11 mouse cellular contexts compared by ENCODE assay signal in the genomic region with DNA sequence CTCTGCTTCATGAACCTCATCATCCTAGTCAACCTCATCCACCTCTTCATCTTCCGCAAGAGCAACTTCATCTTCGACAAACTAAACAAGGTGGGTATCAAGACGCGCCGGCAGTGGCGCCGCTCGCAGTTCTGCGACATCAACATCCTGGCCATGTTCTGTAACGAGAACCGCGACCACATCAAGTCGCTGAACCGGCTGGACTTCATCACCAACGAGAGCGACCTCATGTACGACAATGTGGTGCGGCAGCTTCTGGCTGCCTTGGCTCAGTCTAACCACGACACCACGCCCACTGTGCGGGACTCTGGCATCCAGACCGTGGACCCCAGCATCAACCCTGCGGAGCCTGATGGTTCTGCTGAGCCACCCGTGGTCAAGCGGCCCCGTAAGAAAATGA. TPM values are rescaled to one million over a fixed set of nuclear protein-coding genes. Genes with fewer than 3 reads are reported as not detected.
DNase-seq lines count a peak whose midpoint lies in the region; ATAC-seq lines count a peak whose summit lies in the region.
"Had no signal": no experiment of that assay in that cellular context is flagged by ENCODE, and none has a peak within 500 bp of the region (broad histone marks: within the 10 kb centered on the region; RNA-seq: fewer than 3 reads in every experiment).

No protein-coding gene starts in this region.

- H3K27ac ChIP-seq in heart, embryonic 15.5 days: no peak overlapping the region
- no peak overlapping the region for H3K27ac ChIP-seq in intestine, embryonic 14.5 days (ENCODE audit: low read depth)
- H3K27ac ChIP-seq: macrophage had no signal

- intact Hi-C loops in heart, postnatal 36 days (cut with DNase I): no loop called here

- no peaks in the 10 kb centered on the region for H3K9me3 ChIP-seq in heart, embryonic 15.5 days (replicated peaks)
- no peaks in the 10 kb centered on the region for H3K9me3 ChIP-seq in intestine, embryonic 14.5 days (ENCODE audit: control insufficient read depth, low read length)

- 35% methylated on average over 26 of the region's 26 CpGs for WGBS in heart, embryonic 15.5 days
- 33% methylated on average over 26 of the region's 26 CpGs for WGBS in intestine, embryonic 14.5 days

- H3K4me2 ChIP-seq in heart, embryonic 15.5 days: peak overlapping the region; percentile 50
- H3K4me2 ChIP-seq in intestine, embryonic 14.5 days (ENCODE audit: low read length): peak overlapping the region; percentile 36

- peaks cover 50% of the 10 kb centered on the region for H3K27me3 ChIP-seq in heart, embryonic 15.5 days
- peaks cover 35% of the 10 kb centered on the region for H3K27me3 ChIP-seq in intestine, embryonic 14.5 days (replicated peaks; ENCODE audit: control insufficient read depth, insufficient read depth, low read length)

- H3K4me1 ChIP-seq in heart, embryonic 15.5 days (replicated peaks): peaks cover 14% of the 10 kb centered on the region
- no peaks in the 10 kb centered on the region for H3K4me1 ChIP-seq in intestine, embryonic 14.5 days (replicated peaks; ENCODE audit: control insufficient read depth, insufficient read depth, low read length)

- no peak for ATAC-seq in heart, embryonic 15.5 days (replicated peaks; ENCODE audit: insufficient number of reproducible peaks, insufficient read depth, low FRiP score, low read depth)
- no peak for ATAC-seq in intestine, embryonic 14.5 days (replicated peaks; ENCODE audit: low FRiP score, low TSS enrichment, low read depth)
- ATAC-seq in activated CD4-positive, CD25-positive, alpha-beta regulatory T cell, adult 4 months: no peak

- DNase-seq in heart, postnatal 36 days: no peak
- DNase-seq in right cerebral cortex, postnatal 14 days: peak; percentile 3
- DNase-seq in right cerebral cortex, adult 18-20 months: no peak
- no peak for DNase-seq in intestine, embryonic 14.5 days (ENCODE audit: low spot score)
- DNase-seq in urinary bladder, postnatal 14 days (ENCODE audit: low spot score): no peak
- DNase-seq: gastrocnemius, postnatal 25 days; liver had no signal

- peak overlapping the region; percentile 24 for H3K4me3 ChIP-seq in heart, embryonic 15.5 days
- H3K4me3 ChIP-seq in intestine, embryonic 14.5 days (ENCODE audit: low read depth, low read length): 0 out of 2 replicates have a peak overlapping the region, but pooled peaks have one; percentile 20

- H3K9ac ChIP-seq in heart, embryonic 15.5 days: no peak overlapping the region
- no peak overlapping the region for H3K9ac ChIP-seq in intestine, embryonic 14.5 days (ENCODE audit: low read length)

- H3K36me3 ChIP-seq in heart, embryonic 15.5 days: no peaks in the 10 kb centered on the region
- H3K36me3 ChIP-seq in intestine, embryonic 14.5 days (ENCODE audit: control insufficient read depth, insufficient read depth, low read length): no peaks in the 10 kb centered on the region
- H3K36me3 ChIP-seq: G1E had no signal

RNA-seq across cellular contexts. Expression of a gene that starts 6.7 kb away (rescaled TPM):
- polyA plus RNA-seq in heart, embryonic 15.5 days (2015; fragmentation: Nextera tagmentation; extraction: Ambion mirVana): 40.8 and 56.4 TPM in 2 replicates
- total RNA-seq in heart, postnatal 36 days (2021): 10 to 100 TPM; 45.6 to 50.5 TPM
- 43.7 and 44.4 TPM in 2 replicates for polyA plus RNA-seq in intestine, embryonic 14.5 days (2014; fragmentation: Nextera tagmentation; extraction: Ambion mirVana)
- 10 to 100 TPM; 29.5 to 33.9 TPM for polyA plus RNA-seq in activated CD4-positive, CD25-positive, alpha-beta regulatory T cell, adult 4 months (2017; shearing (Covaris generic))

RNA-seq across cellular contexts. Expression of a gene that starts 8.7 kb away (rescaled TPM):
- 1.5 and 1.7 TPM in 2 replicates for polyA plus RNA-seq in heart, embryonic 15.5 days (2015; fragmentation: Nextera tagmentation; extraction: Ambion mirVana)
- total RNA-seq in heart, postnatal 36 days (2021): 1 to 10 TPM; 1.3 to 1.7 TPM
- polyA plus RNA-seq in intestine, embryonic 14.5 days (2014; fragmentation: Nextera tagmentation; extraction: Ambion mirVana): 0.23 and 0.71 TPM in 2 replicates
- polyA plus RNA-seq in activated CD4-positive, CD25-positive, alpha-beta regulatory T cell, adult 4 months (2017; shearing (Covaris generic)): not detected
- total RNA-seq: gastrocnemius, postnatal 25 days had no signal
- polyA plus RNA-seq: macrophage had no signal

RNA-seq across cellular contexts. Expression of a gene that starts 20.7 kb away (rescaled TPM):
- polyA plus RNA-seq in heart, embryonic 15.5 days (2015; fragmentation: Nextera tagmentation; extraction: Ambion mirVana): 10.1 and 14.1 TPM in 2 replicates
- 10 to 100 TPM; 15.4 to 17.1 TPM for total RNA-seq in heart, postnatal 36 days (2021)
- 19.4 and 20.8 TPM in 2 replicates for polyA plus RNA-seq in intestine, embryonic 14.5 days (2014; fragmentation: Nextera tagmentation; extraction: Ambion mirVana)
- polyA plus RNA-seq in activated CD4-positive, CD25-positive, alpha-beta regulatory T cell, adult 4 months (2017; shearing (Covaris generic)): 1 to 10 TPM; 8.8 to 9.1 TPM

RNA-seq across cellular contexts. Expression of a gene that starts 54.7 kb away (rescaled TPM):
- 7.9 and 10.6 TPM in 2 replicates for polyA plus RNA-seq in heart, embryonic 15.5 days (2015; fragmentation: Nextera tagmentation; extraction: Ambion mirVana)
- 1 to 10 TPM; 8.6 to 8.8 TPM for total RNA-seq in heart, postnatal 36 days (2021)
- 16.0 and 16.5 TPM in 2 replicates for polyA plus RNA-seq in intestine, embryonic 14.5 days (2014; fragmentation: Nextera tagmentation; extraction: Ambion mirVana)
- 10 to 100 TPM; 12.6 to 13.2 TPM for polyA plus RNA-seq in activated CD4-positive, CD25-positive, alpha-beta regulatory T cell, adult 4 months (2017; shearing (Covaris generic))
